ENCODE assay signal across 10 mouse cellular contexts in the genomic region with DNA sequence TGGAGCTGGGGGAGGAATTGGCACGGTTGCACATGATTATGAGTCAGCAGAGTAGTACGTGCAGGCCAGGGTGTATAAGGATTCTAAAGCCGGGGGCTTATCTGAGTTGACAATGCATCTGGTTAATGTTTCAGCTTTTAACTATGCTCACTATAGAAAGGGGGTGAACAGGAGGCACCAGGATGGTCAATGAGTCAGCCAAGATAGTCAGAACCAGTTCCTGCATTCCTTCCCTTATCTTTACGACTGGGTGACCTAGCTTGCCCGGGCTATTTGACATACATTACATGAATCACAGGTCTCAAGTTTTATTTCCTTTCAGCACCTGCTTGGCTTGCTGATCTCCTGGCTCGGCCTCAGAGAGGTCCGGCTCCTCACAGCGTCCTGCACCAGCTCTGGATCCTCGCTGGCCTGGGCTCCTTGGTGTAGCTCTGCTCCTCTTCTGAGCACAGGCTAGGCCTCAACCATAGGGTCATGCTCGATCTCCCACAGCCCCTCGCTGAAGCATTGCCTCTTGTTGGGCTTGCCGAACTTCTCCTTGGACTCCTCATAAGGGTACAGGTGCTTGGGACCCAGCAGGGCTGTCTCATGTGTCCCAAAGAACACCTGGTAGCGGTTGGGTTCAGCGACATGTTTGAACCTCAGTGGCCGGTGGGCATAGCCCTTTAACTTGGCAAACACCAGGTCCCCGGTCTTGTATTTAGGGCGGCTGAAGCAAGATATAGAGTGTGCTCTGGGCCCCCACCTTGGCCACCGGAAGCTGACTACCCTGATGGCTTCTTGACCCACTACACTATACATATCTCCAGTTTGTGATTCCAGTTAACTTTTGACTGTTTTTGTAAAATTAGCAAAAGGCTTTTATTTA. TPM values are rescaled to one million over a fixed set of nuclear protein-coding genes. Genes with fewer than 3 reads are reported as not detected.
DNase-seq lines count a peak whose midpoint lies in the region; ATAC-seq and TF ChIP-seq lines count a peak whose summit lies in the region.
"Had no signal": no experiment of that assay in that cellular context is flagged by ENCODE, and none has a peak within 500 bp of the region (broad histone marks: within the 10 kb centered on the region; RNA-seq: fewer than 3 reads in every experiment).

No protein-coding gene starts in this region.

- no peak overlapping the region for H3K9ac ChIP-seq in hindbrain, embryonic 11.5 days (ENCODE audit: low read depth, low read length)
- H3K9ac ChIP-seq in hindbrain, embryonic 13.5 days, result no peak overlapping the region
- no peak overlapping the region for H3K9ac ChIP-seq in midbrain, postnatal 0 days (replicated peaks; ENCODE audit: low read length, poor library complexity, severe bottlenecking)

- no peak for DNase-seq in hindbrain, embryonic 11.5 days (ENCODE audit: low spot score)
- DNase-seq in hindbrain, embryonic 10.5 days (ENCODE audit: low spot score), result no peak
- DNase-seq in 3134 (ENCODE audit: extremely low read depth, insufficient read length, low spot score), result peak; percentile 29
- no peak for DNase-seq in midbrain, postnatal 0 days (ENCODE audit: low spot score)
- DNase-seq in frontal cortex, postnatal 14 days (ENCODE audit: low spot score in 2 of 2), result no peak
- no peak for DNase-seq in frontal cortex, adult 2 months (ENCODE audit: extremely low spot score in 1 of 2, low spot score in 1 of 2)
- no peak for DNase-seq in gastrocnemius, adult 18-20 months (ENCODE audit: low spot score)
- DNase-seq: layer of hippocampus, adult 9-11 months; lung, postnatal 4 days had no signal

- no peaks in the 10 kb centered on the region for H3K36me3 ChIP-seq in hindbrain, embryonic 11.5 days (ENCODE audit: control insufficient read depth, insufficient read depth, low read length)
- no peaks in the 10 kb centered on the region for H3K36me3 ChIP-seq in hindbrain, embryonic 10.5 days
- H3K36me3 ChIP-seq in hindbrain, embryonic 13.5 days, result no peaks in the 10 kb centered on the region
- H3K36me3 ChIP-seq in midbrain, postnatal 0 days (ENCODE audit: insufficient read depth, low read length), result no peaks in the 10 kb centered on the region

- H3K4me3 ChIP-seq in hindbrain, embryonic 11.5 days (ENCODE audit: low read depth, low read length), result no peak overlapping the region
- no peak overlapping the region for H3K4me3 ChIP-seq in hindbrain, embryonic 10.5 days
- no peak overlapping the region for H3K4me3 ChIP-seq in hindbrain, embryonic 13.5 days
- no peak overlapping the region for H3K4me3 ChIP-seq in midbrain, postnatal 0 days (ENCODE audit: low read depth, low read length)

- peak; percentile 65 for ATAC-seq in hindbrain, embryonic 11.5 days (ENCODE audit: low FRiP score)
- ATAC-seq in hindbrain, embryonic 13.5 days (ENCODE audit: low FRiP score), result peak; percentile 46
- peak; percentile 64 for ATAC-seq in midbrain, postnatal 0 days (ENCODE audit: low FRiP score)

- TF ChIP-seq CTCF in midbrain, postnatal 0 days (IDR thresholded peaks at IDR 0.05), result no peak

- H3K27me3 ChIP-seq in hindbrain, embryonic 11.5 days (ENCODE audit: control insufficient read depth, insufficient read depth, low read length), result no peaks in the 10 kb centered on the region
- no peaks in the 10 kb centered on the region for H3K27me3 ChIP-seq in hindbrain, embryonic 10.5 days (ENCODE audit: insufficient read depth, poor library complexity, severe bottlenecking)
- no peaks in the 10 kb centered on the region for H3K27me3 ChIP-seq in hindbrain, embryonic 13.5 days
- H3K27me3 ChIP-seq in midbrain, postnatal 0 days (ENCODE audit: insufficient read depth, low read length), result no peaks in the 10 kb centered on the region

- H3K27ac ChIP-seq in hindbrain, embryonic 11.5 days (ENCODE audit: low read depth, low read length), result no peak overlapping the region
- H3K27ac ChIP-seq in hindbrain, embryonic 10.5 days, result no peak overlapping the region
- H3K27ac ChIP-seq in hindbrain, embryonic 13.5 days, result no peak overlapping the region
- no peak overlapping the region for H3K27ac ChIP-seq in midbrain, postnatal 0 days (ENCODE audit: low read depth, low read length)

- WGBS in hindbrain, embryonic 11.5 days, result 89% methylated on average over 18 of the region's 18 CpGs
- WGBS in hindbrain, embryonic 10.5 days, result 90% methylated on average over 18 of the region's 18 CpGs
- WGBS in hindbrain, embryonic 13.5 days, result 92% methylated on average over 18 of the region's 18 CpGs
- WGBS in midbrain, postnatal 0 days, result 92% methylated on average over 18 of the region's 18 CpGs

- H3K4me1 ChIP-seq in hindbrain, embryonic 11.5 days (replicated peaks; ENCODE audit: control insufficient read depth, insufficient read depth, low read length), result no peaks in the 10 kb centered on the region
- no peaks in the 10 kb centered on the region for H3K4me1 ChIP-seq in hindbrain, embryonic 10.5 days (replicated peaks)
- no peaks in the 10 kb centered on the region for H3K4me1 ChIP-seq in hindbrain, embryonic 13.5 days (replicated peaks)
- H3K4me1 ChIP-seq in midbrain, postnatal 0 days (ENCODE audit: insufficient read depth, low read length), result no peaks in the 10 kb centered on the region

- H3K4me2 ChIP-seq in hindbrain, embryonic 11.5 days (replicated peaks; ENCODE audit: low read depth, low read length), result no peak overlapping the region
- no peak overlapping the region for H3K4me2 ChIP-seq in hindbrain, embryonic 13.5 days
- H3K4me2 ChIP-seq in midbrain, postnatal 0 days (ENCODE audit: low read depth, low read length, poor library complexity, severe bottlenecking), result no peak overlapping the region

- no peaks in the 10 kb centered on the region; the same call in 1 of the 2 replicates for H3K9me3 ChIP-seq in hindbrain, embryonic 11.5 days (ENCODE audit: control insufficient read depth, low read length)
- peaks cover 13% of the 10 kb centered on the region for H3K9me3 ChIP-seq in hindbrain, embryonic 10.5 days
- 0 out of 2 replicates have a peak, but pooled peaks cover 3% of the 10 kb centered on the region for H3K9me3 ChIP-seq in hindbrain, embryonic 13.5 days
- peaks cover 6% of the 10 kb centered on the region for H3K9me3 ChIP-seq in midbrain, postnatal 0 days (ENCODE audit: low read length)

RNA-seq across cellular contexts. Expression of gene Mup5, which starts 21.0 kb away (rescaled TPM):
- polyA plus RNA-seq in hindbrain, embryonic 11.5 days (2014; fragmentation: Nextera tagmentation; extraction: Ambion mirVana), result not detected in 2 replicates
- not detected in 2 replicates for polyA plus RNA-seq in hindbrain, embryonic 10.5 days (2016; fragmentation: Nextera tagmentation; extraction: Ambion mirVana)
- not detected in 2 replicates for polyA plus RNA-seq in hindbrain, embryonic 13.5 days (2015; fragmentation: Nextera tagmentation; extraction: Ambion mirVana)
- not detected in 2 replicates for total RNA-seq in midbrain, postnatal 0 days (2014; rRNA removed)
- not detected in 2 replicates for polyA plus RNA-seq in midbrain, postnatal 0 days (2015; fragmentation: Nextera tagmentation; extraction: Ambion mirVana)
- 0.16 and 0.27 TPM in 2 replicates for polyA plus RNA-seq in frontal cortex, adult 2 months (2012; rRNA removed)
- not detected for total RNA-seq in gastrocnemius, adult 18-20 months (2021)
